Mouse (Mus musculus) CH12.LX (cell line): ENCODE measurements at regions not wholly inside any gene's neighbourhood (a gene's known extent, or its start where the extent isn't known, plus 50 kb on each side); places are given as distances from the start of the nearest gene placed in this dataset.

Experiments used
- DNase-seq: peaks from one replicate; pipeline ENCODE4 v3.0.0-alpha.2; 2013; ENCODE audit errors: extremely low read depth
- H3K27ac ChIP-seq: 2 replicates; pipeline ENCODE4 v1.5.1; 2012; ENCODE audit warnings: low read depth, mild to moderate bottlenecking, control low read depth, moderate library complexity; ENCODE audit not compliant: insufficient read depth
- H3K27me3 ChIP-seq: replicated peaks from 2 replicates; pipeline ENCODE3; 2012; ENCODE audit warnings: inconsistent platforms
- H3K36me3 ChIP-seq, 2 experiments: replicated peaks in 1 of 2; 2 replicates each; pipeline versions ENCODE3 to v1.6.1; 2012; ENCODE audit warnings: inconsistent platforms in 1 of 2, low read length in 1 of 2, mild to moderate bottlenecking in 1 of 2, mixed read lengths in 1 of 2, moderate library complexity in 1 of 2; ENCODE audit not compliant: control insufficient read depth in 1 of 2, insufficient read depth in 1 of 2
- H3K4me1 ChIP-seq, 2 experiments: 2 replicates each; pipeline ENCODE4 v1.6.1; 2012; ENCODE audit warnings: inconsistent platforms in 1 of 2, moderate library complexity in 1 of 2; ENCODE audit not compliant: insufficient read depth in 2 of 2, control insufficient read depth in 1 of 2
- H3K4me2 ChIP-seq: 2 replicates; pipeline ENCODE4 v1.6.1; 2012; ENCODE audit warnings: low read depth, mild to moderate bottlenecking, control low read depth; ENCODE audit not compliant: poor library complexity, insufficient read depth, severe bottlenecking
- H3K4me3 ChIP-seq, 3 experiments: fragments of 150-350 bp in 1 of 3; sonication (generic) in 1 of 3; replicated peaks in 1 of 3; 2 replicates each; pipeline versions ENCODE3 to v1.5.1; 2011 to 2012; ENCODE audit warnings: low read depth in 2 of 3, low read length in 2 of 3, mild to moderate bottlenecking in 2 of 3, moderate library complexity in 2 of 3, control low read depth in 1 of 3, improper control_type of control experiment in 1 of 3, inconsistent platforms in 1 of 3, mixed read lengths in 1 of 3; ENCODE audit not compliant: poor library complexity in 1 of 3
- H3K79me2 ChIP-seq: replicated peaks from 2 replicates; pipeline ENCODE4 v1.6.1; 2012; ENCODE audit warnings: mild to moderate bottlenecking, moderate library complexity; ENCODE audit not compliant: control insufficient read depth, poor library complexity, insufficient read depth, severe bottlenecking; ENCODE audit errors: extremely low read depth
- H3K9ac ChIP-seq: 2 replicates; pipeline ENCODE4 v1.6.1; 2012; ENCODE audit warnings: low read depth, mild to moderate bottlenecking, control low read depth, moderate library complexity; ENCODE audit not compliant: insufficient read depth
- H3K9me3 ChIP-seq: replicated peaks from 2 replicates; pipeline ENCODE3; 2012; ENCODE audit warnings: low read length, inconsistent platforms, mixed read lengths
- JUN ChIP-seq: IDR thresholded peaks from 2 replicates; pipeline ENCODE4 v1.6.1; 2011; ENCODE audit warnings: low read depth, mild to moderate bottlenecking, low read length, improper control_type of control experiment, moderate library complexity; ENCODE audit not compliant: insufficient read depth
- KAT2A ChIP-seq: IDR thresholded peaks from 2 replicates; pipeline ENCODE4 v1.6.1; 2012; ENCODE audit warnings: low read length, improper control_type of control experiment, inconsistent platforms; ENCODE audit not compliant: insufficient replicate concordance
- MAFK ChIP-seq: IDR thresholded peaks from 2 replicates; pipeline ENCODE4 v1.6.1; 2011; ENCODE audit warnings: low read length, improper control_type of control experiment; ENCODE audit not compliant: insufficient replicate concordance
- MAZ ChIP-seq: IDR thresholded peaks from 2 replicates; pipeline ENCODE4 v1.6.1; 2012; ENCODE audit warnings: low read depth, mild to moderate bottlenecking, inconsistent platforms, low read length, improper control_type of control experiment, moderate library complexity
- MEF2A ChIP-seq: IDR thresholded peaks from 2 replicates; pipeline ENCODE4 v1.6.1; 2014; ENCODE audit warnings: low read depth, mild to moderate bottlenecking, inconsistent platforms, low read length, improper control_type of control experiment, borderline replicate concordance
- PAX5 ChIP-seq: IDR thresholded peaks from 2 replicates; pipeline ENCODE4 v1.6.1; 2012; ENCODE audit warnings: low read length, inconsistent platforms, mixed read lengths
- POLR2AphosphoS2 ChIP-seq: IDR thresholded peaks from 2 replicates; pipeline ENCODE4 v1.6.1; 2011; ENCODE audit warnings: low read depth, low read length, improper control_type of control experiment
- RAD21 ChIP-seq: IDR thresholded peaks from 2 replicates; pipeline ENCODE4 v1.6.1; 2011; ENCODE audit warnings: low read depth, mild to moderate bottlenecking, low read length, improper control_type of control experiment, moderate library complexity
- SIN3A ChIP-seq: IDR thresholded peaks from 2 replicates; pipeline ENCODE4 v1.6.1; 2012; ENCODE audit warnings: low read length, improper control_type of control experiment, inconsistent platforms
- UBTF ChIP-seq: IDR thresholded peaks from 2 replicates; pipeline ENCODE4 v1.6.1; 2012; ENCODE audit warnings: low read depth, mild to moderate bottlenecking, inconsistent platforms, low read length, improper control_type of control experiment, moderate library complexity
- USF1 ChIP-seq: IDR thresholded peaks from 2 replicates; pipeline ENCODE4 v1.6.1; 2014; ENCODE audit warnings: low read depth, mild to moderate bottlenecking, inconsistent platforms, low read length, improper control_type of control experiment
- USF2 ChIP-seq: conservative IDR thresholded peaks from 2 replicates; pipeline ENCODE4 v1.6.1; 2011; ENCODE audit warnings: low read depth, low read length, improper control_type of control experiment
- ZC3H11A ChIP-seq: IDR thresholded peaks from 2 replicates; pipeline ENCODE4 v1.6.1; 2012; ENCODE audit warnings: low read depth, mild to moderate bottlenecking, inconsistent platforms, low read length, improper control_type of control experiment
- ZNF384 ChIP-seq: IDR thresholded peaks from 2 replicates; pipeline ENCODE4 v1.6.1; 2012; ENCODE audit warnings: low read depth, low read length, improper control_type of control experiment, inconsistent platforms
- dilution Hi-C: fragments of 300-500 bp; cut with MboI; formaldehyde crosslinking; loops from 2 replicates; pipeline ENCODE4 v1.14.3; 2020; ENCODE audit warnings: low sequenced_read_pairs; ENCODE audit not compliant: extremely low pct_unique_long_range_greater_than_20kb, extremely low pct_ligation_motif_present
- in situ Hi-C: fragments of 300-500 bp; cut with MboI; formaldehyde crosslinking; loops from 3 replicates; pipeline ENCODE4 v1.14.3; 2019; ENCODE audit warnings: low sequenced_read_pairs, low pct_ligation_motif_present, low pct_unique_long_range_greater_than_20kb, mixed read lengths

GRCm38 (mm10) chr3:56479529-56479928 is 296.0 kb upstream of the Nbea start:
- Histone ChIP-seq H3K36me3 (no peaks in the 10 kb centered on the region), H3K4me1 (no peaks in the 10 kb centered on the region)
- no peak for DNase-seq
- no peak for TF ChIP-seq ZNF384
- no peak for TF ChIP-seq PAX5
- no peak for TF ChIP-seq RAD21
- TF ChIP-seq POLR2AphosphoS2: no peak
- no peak for TF ChIP-seq USF1
- no peak for TF ChIP-seq MAFK
- TF ChIP-seq SIN3A: no peak
- no peak for TF ChIP-seq MEF2A
- no peak for TF ChIP-seq MAZ
- no peak for TF ChIP-seq USF2
- TF ChIP-seq, all 38 proteins: peak for 0
- Histone ChIP-seq H3K9me3 (peaks cover 40% of the 10 kb centered on the region), H3K4me2 (no peak overlapping the region), H3K9ac (no peak overlapping the region), H3K79me2 (no peaks in the 10 kb centered on the region), H3K27ac (no peak overlapping the region), H3K4me3 (no peak overlapping the region), H3K27me3 (no peaks in the 10 kb centered on the region)
- in situ Hi-C loops: no loop called here
- dilution Hi-C loops: no loop called here

GRCm38 (mm10) chr3:56478544-56479140 is 295.1 kb upstream of the Nbea start:
- no peaks in the 10 kb centered on the region for H3K79me2 ChIP-seq
- H3K9ac ChIP-seq: no peak overlapping the region
- H3K27ac ChIP-seq: no peak overlapping the region
- in situ Hi-C loops (no loop called here), dilution Hi-C loops (no loop called here)
- no peak overlapping the region for H3K4me2 ChIP-seq
- H3K36me3 ChIP-seq: no peaks in the 10 kb centered on the region
- DNase-seq: no peak
- no peak overlapping the region for H3K4me3 ChIP-seq
- H3K9me3 ChIP-seq: peaks cover 36% of the 10 kb centered on the region
- H3K4me1 ChIP-seq: no peaks in the 10 kb centered on the region
- H3K27me3 ChIP-seq: no peaks in the 10 kb centered on the region
- TF ChIP-seq JUN (no peak), KAT2A (no peak), ZC3H11A (no peak), USF1 (no peak), UBTF (no peak)
- TF ChIP-seq, all 38 proteins: peak for 0
